Mouse (Mus musculus): ENCODE results near the gene Trim12a. TPM values are rescaled to one million over a fixed set of nuclear protein-coding genes. Genes with fewer than 3 reads are reported as not detected.
"Not testable (repeated sequence)": the region's sequence is repeated elsewhere in the genome, so short reads cannot be mapped to it uniquely, and the experiment has no call there.

Gene Trim12a
- polyA plus RNA-seq, 1 experiment: 26.9 TPM

GRCm38 (mm10) chr7:104322028-104322427, 6.8 kb upstream of the Trim12a start:
- H3K36me3 ChIP-seq (ENCODE audit: control insufficient read depth, insufficient read depth, low read length): no peaks in the 10 kb centered on the region
- no peak overlapping the region for H3K27ac ChIP-seq (ENCODE audit: control insufficient read depth, insufficient read depth, low read length)
- no peaks in the 10 kb centered on the region for H3K4me1 ChIP-seq (replicated peaks; ENCODE audit: control insufficient read depth, insufficient read depth, low read length)
- H3K27me3 ChIP-seq (ENCODE audit: control insufficient read depth, insufficient read depth, low read length): no peaks in the 10 kb centered on the region
- TF ChIP-seq CTCF (IDR thresholded peaks at IDR 0.05; ENCODE audit: borderline replicate concordance, control insufficient read depth, extremely low read depth, insufficient read depth, low read length, poor library complexity) (no peak), POLR2A (IDR thresholded peaks at IDR 0.05; ENCODE audit: control insufficient read depth, extremely low read depth, insufficient read depth, low read length, poor library complexity) (no peak)
- H3K4me3 ChIP-seq (ENCODE audit: control insufficient read depth, insufficient read depth, low read length): no peak overlapping the region
- 92% methylated on average over 9 of the region's 9 CpGs for WGBS
- DNase-seq: no peak

GRCm38 (mm10) chr7:104314796-104315353, 391 bp downstream of the Trim12a start:
- DNase-seq: peak; percentile 11
- Histone ChIP-seq H3K36me3 (ENCODE audit: control insufficient read depth, insufficient read depth, low read length) (no peaks in the 10 kb centered on the region), H3K27ac (ENCODE audit: control insufficient read depth, insufficient read depth, low read length) (peak overlapping the region; percentile 100), H3K4me1 (replicated peaks; ENCODE audit: control insufficient read depth, insufficient read depth, low read length) (0 out of 2 replicates have a peak, but pooled peaks cover 4% of the 10 kb centered on the region), H3K4me3 (ENCODE audit: control insufficient read depth, insufficient read depth, low read length) (peak overlapping the region; percentile 98), H3K27me3 (ENCODE audit: control insufficient read depth, insufficient read depth, low read length) (no peaks in the 10 kb centered on the region)
- no peak for TF ChIP-seq POLR2A (IDR thresholded peaks at IDR 0.05; ENCODE audit: control insufficient read depth, extremely low read depth, insufficient read depth, low read length, poor library complexity)
- TF ChIP-seq CTCF (IDR thresholded peaks at IDR 0.05; ENCODE audit: borderline replicate concordance, control insufficient read depth, extremely low read depth, insufficient read depth, low read length, poor library complexity): no peak
- 1% methylated on average over 15 of the region's 15 CpGs for WGBS

GRCm38 (mm10) chr7:104291638-104292400, 23.4 kb downstream of the Trim12a start:
- Histone ChIP-seq H3K27ac (ENCODE audit: control insufficient read depth, insufficient read depth, low read length) (peak overlapping the region; percentile 34; the same call in 1 of the 2 replicates), H3K27me3 (ENCODE audit: control insufficient read depth, insufficient read depth, low read length) (no peaks in the 10 kb centered on the region), H3K4me1 (replicated peaks; ENCODE audit: control insufficient read depth, insufficient read depth, low read length) (peaks cover 12% of the 10 kb centered on the region), H3K4me3 (ENCODE audit: control insufficient read depth, insufficient read depth, low read length) (no peak overlapping the region), H3K36me3 (ENCODE audit: control insufficient read depth, insufficient read depth, low read length) (no peaks in the 10 kb centered on the region)
- DNase-seq: peak; percentile 3
- no peak for TF ChIP-seq CTCF (IDR thresholded peaks at IDR 0.05; ENCODE audit: borderline replicate concordance, control insufficient read depth, extremely low read depth, insufficient read depth, low read length, poor library complexity)
- no peak for TF ChIP-seq POLR2A (IDR thresholded peaks at IDR 0.05; ENCODE audit: control insufficient read depth, extremely low read depth, insufficient read depth, low read length, poor library complexity)
- WGBS: 69% methylated on average over 5 of the region's 5 CpGs

GRCm38 (mm10) chr7:104290641-104291040, 24.6 kb downstream of the Trim12a start:
- Histone ChIP-seq H3K27ac (ENCODE audit: control insufficient read depth, insufficient read depth, low read length) (peak overlapping the region; percentile 32), H3K27me3 (ENCODE audit: control insufficient read depth, insufficient read depth, low read length) (no peaks in the 10 kb centered on the region), H3K4me3 (ENCODE audit: control insufficient read depth, insufficient read depth, low read length) (no peak overlapping the region), H3K36me3 (ENCODE audit: control insufficient read depth, insufficient read depth, low read length) (no peaks in the 10 kb centered on the region), H3K4me1 (replicated peaks; ENCODE audit: control insufficient read depth, insufficient read depth, low read length) (peaks cover 12% of the 10 kb centered on the region)
- TF ChIP-seq POLR2A (IDR thresholded peaks at IDR 0.05; ENCODE audit: control insufficient read depth, extremely low read depth, insufficient read depth, low read length, poor library complexity) (no peak), CTCF (IDR thresholded peaks at IDR 0.05; ENCODE audit: borderline replicate concordance, control insufficient read depth, extremely low read depth, insufficient read depth, low read length, poor library complexity) (no peak)
- WGBS: 98% methylated on average over 1 of the region's 1 CpGs
- DNase-seq: no peak

GRCm38 (mm10) chr7:104287576-104288443, 27.5 kb downstream of the Trim12a start, which contains the start of gene Trim5:
Trim5 (minus strand) TSS chr7:104288094.
- WGBS: 45% methylated on average over 14 of the region's 14 CpGs
- DNase-seq: peak; percentile 2
- Histone ChIP-seq H3K4me1 (replicated peaks; ENCODE audit: control insufficient read depth, insufficient read depth, low read length) (peaks cover 12% of the 10 kb centered on the region), H3K27ac (ENCODE audit: control insufficient read depth, insufficient read depth, low read length) (peak within 1 kb of the TSS; percentile 80), H3K4me3 (ENCODE audit: control insufficient read depth, insufficient read depth, low read length) (peak within 1 kb of the TSS; percentile 26)
- H3K27me3 ChIP-seq (ENCODE audit: control insufficient read depth, insufficient read depth, low read length); H3K36me3 ChIP-seq (ENCODE audit: control insufficient read depth, insufficient read depth, low read length): not testable (repeated sequence)

- H3K27me3 ChIP-seq (ENCODE audit: control insufficient read depth, insufficient read depth, low read length); H3K36me3 ChIP-seq (ENCODE audit: control insufficient read depth, insufficient read depth, low read length); H3K4me1 ChIP-seq (replicated peaks; ENCODE audit: control insufficient read depth, insufficient read depth, low read length); H3K27ac ChIP-seq (ENCODE audit: control insufficient read depth, insufficient read depth, low read length); H3K4me3 ChIP-seq (ENCODE audit: control insufficient read depth, insufficient read depth, low read length); DNase-seq: not testable (repeated sequence)
- 91% methylated on average over 3 of the region's 3 CpGs for WGBS
Observed at GRCm38 (mm10) chr7:104279361-104279760, 35.9 kb downstream of the Trim12a start.

GRCm38 (mm10) chr7:104265335-104265734, 49.9 kb downstream of the Trim12a start:
- not testable (repeated sequence) for H3K27me3 ChIP-seq (ENCODE audit: control insufficient read depth, insufficient read depth, low read length); H3K27ac ChIP-seq (ENCODE audit: control insufficient read depth, insufficient read depth, low read length); DNase-seq; H3K36me3 ChIP-seq (ENCODE audit: control insufficient read depth, insufficient read depth, low read length); H3K4me3 ChIP-seq (ENCODE audit: control insufficient read depth, insufficient read depth, low read length); H3K4me1 ChIP-seq (replicated peaks; ENCODE audit: control insufficient read depth, insufficient read depth, low read length)
- 97% methylated on average over 5 of the region's 5 CpGs for WGBS

- not testable (repeated sequence) for H3K36me3 ChIP-seq (ENCODE audit: control insufficient read depth, insufficient read depth, low read length); H3K27me3 ChIP-seq (ENCODE audit: control insufficient read depth, insufficient read depth, low read length); H3K27ac ChIP-seq (ENCODE audit: control insufficient read depth, insufficient read depth, low read length); H3K4me1 ChIP-seq (replicated peaks; ENCODE audit: control insufficient read depth, insufficient read depth, low read length); H3K4me3 ChIP-seq (ENCODE audit: control insufficient read depth, insufficient read depth, low read length); DNase-seq
- WGBS: 95% methylated on average over 4 of the region's 4 CpGs
Observed at GRCm38 (mm10) chr7:104260380-104260779, 54.9 kb downstream of the Trim12a start.

All from thymus, adult 2 months (tissue).